Mouse (Mus musculus) intestine, embryonic 14.5 days (tissue): ENCODE data around the gene Chrna4. TPM values are rescaled to one million over a fixed set of nuclear protein-coding genes. Genes with fewer than 3 reads are reported as not detected.

Source experiments
- ATAC-seq: fragments of 200-750 bp; cut with Nextera tagmentation; replicated peaks from 2 replicates; pipeline ENCODE4 v1.8.0; 2017; ENCODE audit warnings: low read depth, moderate number of reproducible peaks, moderate TSS enrichment, moderate library complexity; ENCODE audit not compliant: low FRiP score, low TSS enrichment
- DNase-seq: peaks from one replicate; pipeline ENCODE4 v3.0.0-alpha.2; 2018; ENCODE audit warnings: low spot score
- H3K27ac ChIP-seq: fragments of 300-500 bp; sonication (generic); 2 replicates; pipeline ENCODE4 v1.5.1; 2014; ENCODE audit warnings: low read depth, mild to moderate bottlenecking, control low read depth
- H3K27me3 ChIP-seq: fragments of 300-500 bp; sonication (generic); replicated peaks from 2 replicates; pipeline ENCODE4 v1.6.1; 2014; ENCODE audit warnings: low read length, control low read depth; ENCODE audit not compliant: control insufficient read depth, insufficient read depth
- H3K36me3 ChIP-seq: fragments of 300-500 bp; sonication (generic); 2 replicates; pipeline ENCODE4 v1.6.1; 2014; ENCODE audit warnings: low read length, control low read depth; ENCODE audit not compliant: control insufficient read depth, insufficient read depth
- H3K4me1 ChIP-seq: fragments of 300-500 bp; sonication (generic); replicated peaks from 2 replicates; pipeline ENCODE4 v1.6.1; 2014; ENCODE audit warnings: low read length, control low read depth, mixed read lengths; ENCODE audit not compliant: control insufficient read depth, insufficient read depth
- H3K4me2 ChIP-seq: fragments of 300-500 bp; sonication (generic); 2 replicates; pipeline ENCODE4 v1.6.1; 2014; ENCODE audit warnings: low read length
- H3K4me3 ChIP-seq: fragments of 300-500 bp; sonication (generic); 2 replicates; pipeline ENCODE4 v1.5.1; 2014; ENCODE audit warnings: low read depth, low read length, control low read depth, mixed read lengths
- H3K9ac ChIP-seq: fragments of 300-500 bp; sonication (generic); 2 replicates; pipeline ENCODE4 v1.6.1; 2014; ENCODE audit warnings: mild to moderate bottlenecking, low read length
- H3K9me3 ChIP-seq: fragments of 300-500 bp; sonication (generic); 2 replicates; pipeline ENCODE4 v1.6.1; 2016; ENCODE audit warnings: low read length, control low read depth; ENCODE audit not compliant: control insufficient read depth
- WGBS: fragments of 180-500 bp; shearing (Covaris S2); extraction: QIAGEN DNeasy Blood & Tissue Kit; methylation state at CpG from one replicate; pipeline ENCODE4 v1.1.7; 2014; 5-methylcytosine and 5-hydroxymethylcytosine counted together
- polyA plus RNA-seq: library from polyadenylated mRNA; unstranded; fragments of >200 nt; fragmentation: Nextera tagmentation; extraction: Ambion mirVana; gene quantifications from 2 replicates; pipeline ENCODE4 v1.2.1, GENCODE M21; 2014

Chrna4 gene
- polyA plus RNA-seq, result 2.0 and 2.1 TPM in 2 replicates

GRCm38 (mm10) chr2:181043437-181043836, at the start of gene Chrna4:
TSS of gene Chrna4 (minus strand) at chr2:181043546.
- ATAC-seq, result no peak
- H3K36me3 ChIP-seq, result no peaks in the 10 kb centered on the region
- peaks cover 29% of the 10 kb centered on the region for H3K27me3 ChIP-seq
- WGBS, result 59% methylated on average over 3 of the region's 3 CpGs
- no peak within 1 kb of the TSS for H3K27ac ChIP-seq
- H3K4me1 ChIP-seq, result no peaks in the 10 kb centered on the region; the same call in 1 of the 2 replicates
- no peaks in the 10 kb centered on the region for H3K9me3 ChIP-seq
- no peak for DNase-seq
- H3K9ac ChIP-seq, result no peak within 1 kb of the TSS
- H3K4me2 ChIP-seq, result no peak within 1 kb of the TSS
- no peak within 1 kb of the TSS for H3K4me3 ChIP-seq

- H3K36me3 ChIP-seq, result no peaks in the 10 kb centered on the region
- no peak overlapping the region for H3K4me3 ChIP-seq
- no peaks in the 10 kb centered on the region for H3K27me3 ChIP-seq
- DNase-seq (no peak), ATAC-seq (no peak)
- 56% methylated on average over 3 of the region's 3 CpGs for WGBS
- no peak overlapping the region for H3K27ac ChIP-seq
- H3K9ac ChIP-seq, result no peak overlapping the region
- H3K4me2 ChIP-seq, result no peak overlapping the region
- H3K9me3 ChIP-seq, result no peaks in the 10 kb centered on the region
- no peaks in the 10 kb centered on the region for H3K4me1 ChIP-seq
These were observed 46.8 kb upstream of the Chrna4 start for GRCm38 (mm10) chr2:181090123-181090522.

DNA sequence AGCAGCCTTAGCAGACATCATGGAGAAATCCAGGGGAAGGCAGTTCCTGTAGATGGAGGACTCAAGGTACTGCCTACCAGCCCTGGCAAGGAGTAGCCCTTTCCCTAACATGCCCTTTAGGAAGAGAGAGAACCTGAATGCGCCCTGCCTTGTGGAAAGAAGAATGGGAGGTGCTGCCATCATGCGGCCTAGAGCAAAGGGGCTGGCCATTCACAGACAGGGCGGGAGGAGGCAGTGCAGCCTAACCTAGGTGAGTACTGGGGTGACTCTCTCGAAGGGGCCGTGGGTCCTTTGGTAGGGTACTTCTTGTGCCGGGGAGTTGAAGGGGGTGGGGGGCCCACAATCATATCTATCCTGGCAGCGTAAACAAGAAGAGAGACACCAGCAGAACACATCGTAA, 41.7 kb upstream of the Chrna4 start:
- H3K27ac ChIP-seq, result no peak overlapping the region
- WGBS, result 53% methylated on average over 8 of the region's 8 CpGs

DNA sequence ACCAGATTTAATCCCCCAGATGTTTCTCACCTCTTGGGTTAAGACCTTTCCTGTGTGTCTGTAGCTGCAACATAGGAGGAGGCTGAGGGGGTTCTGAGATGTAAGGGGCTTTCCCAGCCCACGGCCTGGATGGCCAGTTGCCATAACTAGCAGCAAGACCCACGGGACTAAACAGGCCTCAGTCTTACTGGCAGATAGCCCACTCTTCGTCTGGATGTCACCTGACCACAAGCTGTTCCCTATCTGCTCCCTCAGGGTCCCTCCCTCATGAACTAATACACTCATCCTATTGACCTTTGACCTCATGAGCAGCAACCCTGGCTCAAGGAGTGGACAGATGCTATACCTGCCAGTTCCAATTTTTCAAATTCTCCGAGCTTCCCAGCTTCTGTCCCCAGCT, 40.6 kb upstream of the Chrna4 start:
- DNase-seq (no peak), ATAC-seq (no peak)
- 58% methylated on average over 4 of the region's 4 CpGs for WGBS

More for the DNA sequence above, 41.7 kb upstream of the Chrna4 start:
- DNase-seq (no peak), ATAC-seq (no peak)
- Histone ChIP-seq H3K4me3 (no peak overlapping the region), H3K27me3 (no peaks in the 10 kb centered on the region), H3K36me3 (no peaks in the 10 kb centered on the region), H3K4me2 (no peak overlapping the region), H3K9ac (no peak overlapping the region), H3K4me1 (no peaks in the 10 kb centered on the region), H3K9me3 (no peaks in the 10 kb centered on the region)

GRCm38 (mm10) chr2:181080886-181081285, 37.5 kb upstream of the Chrna4 start:
- Histone ChIP-seq H3K27ac (no peak overlapping the region), H3K4me1 (no peaks in the 10 kb centered on the region), H3K27me3 (no peaks in the 10 kb centered on the region), H3K9ac (no peak overlapping the region), H3K4me3 (no peak overlapping the region), H3K9me3 (no peaks in the 10 kb centered on the region), H3K4me2 (no peak overlapping the region), H3K36me3 (no peaks in the 10 kb centered on the region)
- ATAC-seq (no peak), DNase-seq (no peak)
- 55% methylated on average over 5 of the region's 5 CpGs for WGBS

More for the DNA sequence above, 40.6 kb upstream of the Chrna4 start:
- Histone ChIP-seq H3K27ac (no peak overlapping the region), H3K4me3 (no peak overlapping the region), H3K4me2 (no peak overlapping the region), H3K9ac (no peak overlapping the region), H3K9me3 (no peaks in the 10 kb centered on the region), H3K36me3 (no peaks in the 10 kb centered on the region), H3K4me1 (no peaks in the 10 kb centered on the region), H3K27me3 (no peaks in the 10 kb centered on the region)

DNA sequence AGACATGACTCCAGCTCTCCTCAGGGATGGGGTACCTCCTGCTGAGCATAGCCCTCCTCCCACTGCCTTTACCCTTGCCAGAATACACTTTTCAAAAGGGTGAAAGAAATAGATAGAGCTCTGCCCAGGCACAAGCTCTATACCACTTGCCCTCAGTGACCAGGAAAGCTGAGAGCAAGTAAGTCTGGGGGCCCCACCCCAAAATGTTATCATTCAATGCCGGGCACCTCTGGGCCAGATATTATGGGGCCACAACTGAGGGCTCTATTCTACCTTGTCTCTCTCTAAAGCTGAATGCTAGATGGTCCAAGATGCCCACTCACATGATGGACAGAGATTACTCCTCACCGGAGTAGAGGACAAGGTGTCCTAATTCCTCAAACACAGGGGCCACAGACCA, 36.2 kb upstream of the Chrna4 start:
- no peaks in the 10 kb centered on the region for H3K27me3 ChIP-seq
- WGBS, result 86% methylated on average over 2 of the region's 2 CpGs
- ATAC-seq, result no peak

GRCm38 (mm10) chr2:181078908-181079307, 35.6 kb upstream of the Chrna4 start:
- 98% methylated on average over 2 of the region's 2 CpGs for WGBS

More for the DNA sequence above, 36.2 kb upstream of the Chrna4 start:
- Histone ChIP-seq H3K27ac (no peak overlapping the region), H3K36me3 (no peaks in the 10 kb centered on the region), H3K4me3 (no peak overlapping the region), H3K9ac (no peak overlapping the region), H3K4me1 (no peaks in the 10 kb centered on the region), H3K9me3 (no peaks in the 10 kb centered on the region), H3K4me2 (no peak overlapping the region)
- no peak for DNase-seq

DNA sequence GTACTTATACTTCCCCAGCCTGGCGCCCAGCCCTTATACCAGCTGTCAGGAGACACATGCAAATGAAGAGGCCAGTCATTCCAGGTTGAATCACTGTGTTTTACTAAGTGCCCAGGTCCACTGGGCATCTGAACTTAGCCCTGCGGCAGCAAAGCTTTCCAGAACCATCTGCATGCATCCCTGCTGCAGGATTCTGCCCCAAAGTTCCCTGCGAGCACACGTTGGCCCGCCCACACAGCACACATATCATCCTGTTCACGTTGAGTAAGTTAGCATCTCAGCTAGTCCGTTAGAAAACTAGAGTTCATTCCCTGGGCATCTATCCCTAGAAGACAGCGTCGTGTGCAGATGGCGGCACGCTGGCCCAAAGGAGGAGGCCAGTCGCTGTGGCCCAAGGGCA, 32.2 kb upstream of the Chrna4 start:
- ATAC-seq (no peak), DNase-seq (no peak)
- WGBS, result 87% methylated on average over 12 of the region's 12 CpGs
- Histone ChIP-seq H3K9me3 (no peaks in the 10 kb centered on the region), H3K4me3 (no peak overlapping the region), H3K27ac (no peak overlapping the region), H3K36me3 (no peaks in the 10 kb centered on the region), H3K9ac (no peak overlapping the region), H3K4me2 (no peak overlapping the region), H3K4me1 (no peaks in the 10 kb centered on the region), H3K27me3 (no peaks in the 10 kb centered on the region)

More at GRCm38 (mm10) chr2:181078908-181079307, 35.6 kb upstream of the Chrna4 start:
- H3K4me1 ChIP-seq, result no peaks in the 10 kb centered on the region
- DNase-seq (no peak), ATAC-seq (no peak)
- H3K27me3 ChIP-seq, result no peaks in the 10 kb centered on the region
- no peaks in the 10 kb centered on the region for H3K9me3 ChIP-seq
- H3K4me3 ChIP-seq, result no peak overlapping the region
- H3K36me3 ChIP-seq, result no peaks in the 10 kb centered on the region
- H3K27ac ChIP-seq, result no peak overlapping the region
- no peak overlapping the region for H3K9ac ChIP-seq
- H3K4me2 ChIP-seq, result no peak overlapping the region

GRCm38 (mm10) chr2:181072403-181072714, 29.0 kb upstream of the Chrna4 start:
- ATAC-seq (0 out of 2 replicates have a peak, but pooled peaks have one; percentile 40), DNase-seq (no peak)
- Histone ChIP-seq H3K27ac (no peak overlapping the region), H3K9ac (no peak overlapping the region), H3K27me3 (no peaks in the 10 kb centered on the region), H3K4me1 (no peaks in the 10 kb centered on the region), H3K4me2 (no peak overlapping the region), H3K9me3 (no peaks in the 10 kb centered on the region), H3K4me3 (no peak overlapping the region), H3K36me3 (no peaks in the 10 kb centered on the region)
- 4% methylated on average over 1 of the region's 1 CpGs for WGBS
